Mouse (Mus musculus) heart, postnatal 0 days (tissue): ENCODE measurements at regions not wholly inside any gene's neighbourhood (a gene's known extent, or its start where the extent isn't known, plus 50 kb on each side); places are given as distances from the start of the nearest gene placed in this dataset.

Source experiments
- CTCF ChIP-seq: IDR thresholded peaks from 2 replicates; pipeline ENCODE4 v1.5.1; 2016; ENCODE audit warnings: antibody characterized with exemption, control low read depth, low read depth
- EP300 ChIP-seq: IDR thresholded peaks from 2 replicates; pipeline ENCODE4 v1.6.1; 2016; ENCODE audit warnings: antibody characterized with exemption, low read depth

DNA sequence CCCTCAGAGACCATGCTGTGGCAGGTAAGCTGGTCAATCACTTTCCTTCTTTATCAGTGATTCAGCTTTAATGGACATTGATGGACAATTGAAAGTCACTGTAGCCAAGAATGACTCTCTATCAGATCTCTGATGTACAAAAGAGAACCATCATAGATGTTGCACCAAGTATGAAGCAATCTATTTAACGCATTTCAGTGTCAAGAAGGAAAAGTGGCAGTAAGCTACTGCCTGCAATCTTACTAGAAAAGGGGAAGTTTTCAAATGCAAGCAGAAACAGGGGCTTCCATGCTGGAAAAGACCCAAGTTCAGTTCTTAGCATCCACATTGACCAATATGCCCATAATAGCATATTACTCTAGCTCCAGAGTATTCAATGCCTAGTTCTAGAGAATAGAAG lies 319.7 kb upstream of the Pitrm1 start:
- TF ChIP-seq CTCF (no peak), EP300 (no peak)
